ENCODE assay signal across 8 mouse cellular contexts in the genomic region with DNA sequence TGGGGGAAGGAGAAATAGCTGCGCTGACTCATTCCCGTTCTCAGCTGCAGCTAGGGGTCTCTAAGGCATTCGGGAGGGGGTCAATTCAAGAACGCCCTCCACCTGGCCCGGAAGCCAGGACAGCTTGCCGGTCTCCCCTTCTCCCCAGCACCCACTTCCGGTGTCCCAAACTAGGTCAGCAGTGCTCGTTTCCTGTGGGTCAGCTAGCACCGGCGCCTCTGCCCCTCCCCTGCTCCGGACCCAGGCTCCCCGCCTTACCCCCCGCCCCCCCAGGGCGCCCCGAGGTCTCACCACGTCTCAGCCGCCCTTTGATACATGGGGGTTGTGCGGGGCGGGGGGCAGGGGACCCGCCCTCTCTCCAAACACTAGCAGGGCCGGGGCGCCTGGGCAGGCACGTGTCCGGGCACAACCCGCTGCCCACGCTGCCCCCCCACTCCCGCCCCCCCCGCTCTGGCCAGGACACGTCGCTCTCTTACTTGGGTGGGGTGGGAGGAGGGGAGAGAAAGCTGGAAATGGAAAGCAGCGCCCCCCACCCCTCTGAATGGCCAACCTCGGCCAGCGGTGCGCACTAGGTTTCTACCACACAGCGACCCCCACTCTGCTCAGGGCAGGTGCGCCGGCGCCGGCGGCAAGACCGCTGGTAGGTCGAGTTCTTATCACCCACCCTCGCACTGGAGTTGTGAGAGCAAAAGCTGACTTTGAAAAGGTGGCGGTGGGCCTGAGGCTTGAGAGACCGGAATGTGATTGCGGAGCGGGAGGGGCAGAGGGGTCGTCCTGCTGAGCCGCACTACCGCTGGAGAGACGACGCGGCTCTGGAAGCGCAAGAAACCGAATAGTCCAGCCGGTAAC. TPM values are rescaled to one million over a fixed set of nuclear protein-coding genes. Genes with fewer than 3 reads are reported as not detected.
DNase-seq lines count a peak whose midpoint lies in the region; ATAC-seq lines count a peak whose summit lies in the region.

No protein-coding gene starts in this region.

- H3K27ac ChIP-seq in intestine, embryonic 14.5 days (ENCODE audit: low read depth) = peak overlapping the region; percentile 65; the same call in 1 of the 2 replicates
- H3K27ac ChIP-seq in liver, embryonic 16.5 days (ENCODE audit: low read length) = peak overlapping the region; percentile 81

- peaks cover 33% of the 10 kb centered on the region for H3K4me1 ChIP-seq in intestine, embryonic 14.5 days (replicated peaks; ENCODE audit: control insufficient read depth, insufficient read depth, low read length)
- peaks cover 63% of the 10 kb centered on the region for H3K4me1 ChIP-seq in liver, embryonic 16.5 days (ENCODE audit: control insufficient read depth, low read depth, low read length)

- H3K4me2 ChIP-seq in intestine, embryonic 14.5 days (ENCODE audit: low read length) = peak overlapping the region; percentile 99
- H3K4me2 ChIP-seq in liver, embryonic 16.5 days (ENCODE audit: low read depth, low read length) = peak overlapping the region; percentile 99

- intact Hi-C loops in left cerebral cortex, postnatal 36 days (cut with DNase I) = no loop called here

- H3K4me3 ChIP-seq in intestine, embryonic 14.5 days (ENCODE audit: low read depth, low read length) = peak overlapping the region; percentile 59
- peak overlapping the region; percentile 71 for H3K4me3 ChIP-seq in liver, embryonic 16.5 days (ENCODE audit: low read depth, low read length)

- no peak for ATAC-seq in intestine, embryonic 14.5 days (replicated peaks; ENCODE audit: low FRiP score, low TSS enrichment, low read depth)
- ATAC-seq in liver, embryonic 16.5 days (ENCODE audit: low read depth) = peak; percentile 5
- ATAC-seq in monocyte, adult 5-6 weeks (replicated peaks; ENCODE audit: insufficient number of reproducible peaks, low FRiP score, low TSS enrichment, poor library complexity, severe bottlenecking) = no peak

- H3K9me3 ChIP-seq in intestine, embryonic 14.5 days (ENCODE audit: control insufficient read depth, low read length) = no peaks in the 10 kb centered on the region
- no peaks in the 10 kb centered on the region for H3K9me3 ChIP-seq in liver, embryonic 16.5 days (replicated peaks; ENCODE audit: control insufficient read depth, low read length)

- H3K36me3 ChIP-seq in intestine, embryonic 14.5 days (ENCODE audit: control insufficient read depth, insufficient read depth, low read length) = no peaks in the 10 kb centered on the region
- no peaks in the 10 kb centered on the region for H3K36me3 ChIP-seq in liver, embryonic 16.5 days (ENCODE audit: control insufficient read depth, insufficient read depth)

- H3K9ac ChIP-seq in intestine, embryonic 14.5 days (ENCODE audit: low read length) = peak overlapping the region; percentile 56
- peak overlapping the region; percentile 68 for H3K9ac ChIP-seq in liver, embryonic 16.5 days (ENCODE audit: low read depth, low read length)

- DNase-seq in left cerebral cortex, postnatal 36 days (ENCODE audit: low spot score in 2 of 2) = peak; percentile 43 to 52
- no peak for DNase-seq in left cerebral cortex, adult 18-20 months (ENCODE audit: low spot score in 2 of 2)
- peak; percentile 64 to 68 for DNase-seq in cerebellum, adult 18-20 months
- DNase-seq in gastrocnemius, adult 8-10 months (ENCODE audit: low spot score in 2 of 2) = peak; percentile 67 to 70
- peak; percentile 72 for DNase-seq in intestine, embryonic 14.5 days (ENCODE audit: low spot score)
- peak; percentile 57 for DNase-seq in retina, adult 2 months (ENCODE audit: low read depth, low spot score)

- no peaks in the 10 kb centered on the region for H3K27me3 ChIP-seq in intestine, embryonic 14.5 days (replicated peaks; ENCODE audit: control insufficient read depth, insufficient read depth, low read length)
- H3K27me3 ChIP-seq in liver, embryonic 16.5 days (ENCODE audit: control insufficient read depth, insufficient read depth, low read depth, low read length) = peaks cover 31% of the 10 kb centered on the region

- under 1% methylated on average over 56 of the region's 56 CpGs for WGBS in intestine, embryonic 14.5 days
- 1% methylated on average over 55 of the region's 56 CpGs for WGBS in liver, embryonic 16.5 days (ENCODE audit: insufficient replicate concordance)

RNA-seq across cellular contexts. Expression of a gene that starts 2.7 kb away (rescaled TPM):
- 10 to 100 TPM; 10.9 to 18.6 TPM for total RNA-seq in left cerebral cortex, postnatal 36 days (2021)
- total RNA-seq in left cerebral cortex, adult 18-20 months (2021) = 10 to 100 TPM; 13.6 to 15.5 TPM
- total RNA-seq in gastrocnemius, adult 8-10 months (2022) = 10 to 100 TPM; 24.0 to 29.5 (median 27.7) TPM
- polyA plus RNA-seq in intestine, embryonic 14.5 days (2014; fragmentation: Nextera tagmentation; extraction: Ambion mirVana) = 4.7 and 5.3 TPM in 2 replicates
- polyA plus RNA-seq in liver, embryonic 16.5 days (2015; fragmentation: Nextera tagmentation; extraction: Ambion mirVana) = 2.4 and 2.7 TPM in 2 replicates
- total RNA-seq in monocyte, adult 5-6 weeks (2017) = 49.4 to 76.6 TPM (median 51.2 TPM) in 3 replicates

RNA-seq across cellular contexts. Expression of a gene that starts 10.7 kb away (rescaled TPM):
- total RNA-seq in left cerebral cortex, postnatal 36 days (2021) = 1 to 10 TPM; 4.2 to 5.3 TPM
- total RNA-seq in left cerebral cortex, adult 18-20 months (2021) = 1 to 10 TPM; 3.8 to 6.4 TPM
- 1 to 10 TPM in 1 of 4 experiments, not detected in 3; 2.8 TPM for total RNA-seq in gastrocnemius, adult 8-10 months (2022)
- polyA plus RNA-seq in intestine, embryonic 14.5 days (2014; fragmentation: Nextera tagmentation; extraction: Ambion mirVana) = not detected in 2 replicates
- not detected in 2 replicates for polyA plus RNA-seq in liver, embryonic 16.5 days (2015; fragmentation: Nextera tagmentation; extraction: Ambion mirVana)
- 1.4 TPM in 1 of 3 replicates, not detected in the others for total RNA-seq in monocyte, adult 5-6 weeks (2017)

RNA-seq across cellular contexts. Expression of a gene that starts 19.8 kb away (rescaled TPM):
- total RNA-seq in left cerebral cortex, postnatal 36 days (2021) = 10 to 100 TPM; 31.0 to 32.5 TPM
- 10 to 100 TPM; 31.6 to 36.0 TPM for total RNA-seq in left cerebral cortex, adult 18-20 months (2021)
- 10 to 100 TPM; 37.8 to 46.1 (median 41.6) TPM for total RNA-seq in gastrocnemius, adult 8-10 months (2022)
- polyA plus RNA-seq in intestine, embryonic 14.5 days (2014; fragmentation: Nextera tagmentation; extraction: Ambion mirVana) = 28.3 and 28.7 TPM in 2 replicates
- 14.9 and 15.1 TPM in 2 replicates for polyA plus RNA-seq in liver, embryonic 16.5 days (2015; fragmentation: Nextera tagmentation; extraction: Ambion mirVana)
- 16.5 to 22.8 TPM (median 22.4 TPM) in 3 replicates for total RNA-seq in monocyte, adult 5-6 weeks (2017)

RNA-seq across cellular contexts. Expression of a gene that starts 26.3 kb away (rescaled TPM):
- 1 to 10 TPM; 2.1 to 2.3 TPM for total RNA-seq in left cerebral cortex, postnatal 36 days (2021)
- 1 to 10 TPM; 2.2 to 2.7 TPM for total RNA-seq in left cerebral cortex, adult 18-20 months (2021)
- 1 to 10 TPM; 2.3 to 3.4 (median 2.6) TPM for total RNA-seq in gastrocnemius, adult 8-10 months (2022)
- polyA plus RNA-seq in intestine, embryonic 14.5 days (2014; fragmentation: Nextera tagmentation; extraction: Ambion mirVana) = 510 and 525 TPM in 2 replicates
- polyA plus RNA-seq in liver, embryonic 16.5 days (2015; fragmentation: Nextera tagmentation; extraction: Ambion mirVana) = 176 and 206 TPM in 2 replicates
- total RNA-seq in monocyte, adult 5-6 weeks (2017) = 7.5 to 10.2 TPM (median 8.1 TPM) in 3 replicates

RNA-seq across cellular contexts. Expression of a gene that starts 26.4 kb away (rescaled TPM):
- 10 to 100 TPM; 10.6 to 16.0 TPM for total RNA-seq in left cerebral cortex, postnatal 36 days (2021)
- total RNA-seq in left cerebral cortex, adult 18-20 months (2021) = 10 to 100 TPM; 15.0 to 15.6 TPM
- 10 to 100 TPM; 14.1 to 20.6 (median 17.7) TPM for total RNA-seq in gastrocnemius, adult 8-10 months (2022)
- polyA plus RNA-seq in intestine, embryonic 14.5 days (2014; fragmentation: Nextera tagmentation; extraction: Ambion mirVana) = 65.1 and 71.4 TPM in 2 replicates
- 43.2 and 46.0 TPM in 2 replicates for polyA plus RNA-seq in liver, embryonic 16.5 days (2015; fragmentation: Nextera tagmentation; extraction: Ambion mirVana)
- 48.9 to 65.4 TPM (median 58.4 TPM) in 3 replicates for total RNA-seq in monocyte, adult 5-6 weeks (2017)

Comparison
In these comparisons a context has a peak if more than half of its experiments do, and no peak if none do; other contexts are left out.
1. DNase-seq: peak in left cerebral cortex, postnatal 36 days (2 of 2), cerebellum, adult 18-20 months (2 of 2), gastrocnemius, adult 8-10 months (2 of 2), intestine, embryonic 14.5 days (single experiment) and retina, adult 2 months (single experiment); none in left cerebral cortex, adult 18-20 months (0 of 2).